Comparison of ENCODE assay signal across 8 mouse cellular contexts in genomic region chr2:103760421-103760820, GRCm38 (mm10). TPM values are rescaled to one million over a fixed set of nuclear protein-coding genes. Genes with fewer than 3 reads are reported as not detected.
DNase-seq lines count a peak whose midpoint lies in the region; ATAC-seq and TF ChIP-seq lines count a peak whose summit lies in the region.

No protein-coding gene starts in this region.

- peaks cover 18% of the 10 kb centered on the region for H3K4me1 ChIP-seq in lung, embryonic 15.5 days
- no peaks in the 10 kb centered on the region for H3K4me1 ChIP-seq in brown adipose tissue, adult 24 weeks (ENCODE audit: control insufficient read depth, insufficient read depth, insufficient read length, low read length)
- peaks cover 3% of the 10 kb centered on the region; the same call in 1 of the 2 replicates for H3K4me1 ChIP-seq in heart, postnatal 0 days (ENCODE audit: control insufficient read depth, insufficient read depth)
- H3K4me1 ChIP-seq in midbrain, embryonic 10.5 days = peaks cover 26% of the 10 kb centered on the region

- H3K27ac ChIP-seq in lung, embryonic 15.5 days = peak overlapping the region; percentile 69
- H3K27ac ChIP-seq in brown adipose tissue, adult 24 weeks (replicated peaks; ENCODE audit: low read depth, low read length) = no peak overlapping the region; the same call in 1 of the 2 replicates
- H3K27ac ChIP-seq in heart, postnatal 0 days (ENCODE audit: low read depth) = peak overlapping the region; percentile 83
- H3K27ac ChIP-seq in midbrain, embryonic 10.5 days (replicated peaks) = peak overlapping the region; percentile 83

- peak overlapping the region; percentile 67 for H3K9ac ChIP-seq in lung, embryonic 15.5 days
- H3K9ac ChIP-seq in heart, postnatal 0 days (replicated peaks; ENCODE audit: low read depth, low read length) = peak overlapping the region; percentile 68

- H3K36me3 ChIP-seq in lung, embryonic 15.5 days = peaks cover 15% of the 10 kb centered on the region
- peaks cover 9% of the 10 kb centered on the region; the same call in 1 of the 2 replicates for H3K36me3 ChIP-seq in heart, postnatal 0 days (replicated peaks; ENCODE audit: control insufficient read depth, insufficient read depth, low read length)
- H3K36me3 ChIP-seq in midbrain, embryonic 10.5 days = peaks cover 30% of the 10 kb centered on the region

- TF ChIP-seq EP300 in heart, postnatal 0 days (IDR thresholded peaks at IDR 0.05; ENCODE audit: low read depth) = no peak; the same call in 1 of the 2 replicates

- ATAC-seq in lung, embryonic 15.5 days (ENCODE audit: borderline replicate concordance, extremely low read depth, low FRiP score, low TSS enrichment) = no peak
- no peak for ATAC-seq in heart, postnatal 0 days (ENCODE audit: insufficient read depth, low read depth)

- no peak for DNase-seq in lung, postnatal 14 days
- no peak for DNase-seq in heart, postnatal 0 days (ENCODE audit: low spot score)
- peak; percentile 20 for DNase-seq in midbrain, embryonic 10.5 days (ENCODE audit: low spot score)
- no peak for DNase-seq in layer of hippocampus, adult 9-10 months (ENCODE audit: low spot score)
- DNase-seq in gastrocnemius, postnatal 4 days (ENCODE audit: low spot score in 2 of 2) = no peak
- no peak for DNase-seq in spleen, postnatal 4 days (ENCODE audit: low spot score in 2 of 2)

- no peaks in the 10 kb centered on the region for H3K9me3 ChIP-seq in lung, embryonic 15.5 days
- H3K9me3 ChIP-seq in heart, postnatal 0 days (replicated peaks; ENCODE audit: control insufficient read depth, low read length) = no peaks in the 10 kb centered on the region
- no peaks in the 10 kb centered on the region for H3K9me3 ChIP-seq in midbrain, embryonic 10.5 days (replicated peaks)

- no peak for TF ChIP-seq CTCF in heart, postnatal 0 days (IDR thresholded peaks at IDR 0.05; ENCODE audit: low read depth)

- H3K4me3 ChIP-seq in lung, embryonic 15.5 days = peak overlapping the region; percentile 90
- H3K4me3 ChIP-seq in brown adipose tissue, adult 24 weeks (ENCODE audit: insufficient read depth, low read depth, low read length) = peak overlapping the region; percentile 72
- peak overlapping the region; percentile 71 for H3K4me3 ChIP-seq in heart, postnatal 0 days (ENCODE audit: low read depth, low read length)
- H3K4me3 ChIP-seq in midbrain, embryonic 10.5 days = peak overlapping the region; percentile 83

- peak overlapping the region; percentile 82 for H3K4me2 ChIP-seq in lung, embryonic 15.5 days
- H3K4me2 ChIP-seq in heart, postnatal 0 days (ENCODE audit: low read depth, low read length) = peak overlapping the region; percentile 91

- no peaks in the 10 kb centered on the region for H3K27me3 ChIP-seq in lung, embryonic 15.5 days
- H3K27me3 ChIP-seq in heart, postnatal 0 days (ENCODE audit: control insufficient read depth, insufficient read depth, low read length) = no peaks in the 10 kb centered on the region
- no peaks in the 10 kb centered on the region for H3K27me3 ChIP-seq in midbrain, embryonic 10.5 days (ENCODE audit: low read depth, poor library complexity, severe bottlenecking)

- WGBS in lung, embryonic 15.5 days = under 1% methylated on average over 12 of the region's 12 CpGs
- under 1% methylated on average over 12 of the region's 12 CpGs for WGBS in heart, postnatal 0 days
- WGBS in midbrain, embryonic 10.5 days = under 1% methylated on average over 12 of the region's 12 CpGs

RNA-seq across cellular contexts. Expression of gene Nat10, which starts 0.6 kb away (rescaled TPM):
- 23.7 and 24.8 TPM in 2 replicates for polyA plus RNA-seq in lung, embryonic 15.5 days (2015; fragmentation: Nextera tagmentation; extraction: Ambion mirVana)
- polyA plus RNA-seq in brown adipose tissue, adult 24 weeks (2012; ENCODE audit: insufficient read depth, insufficient read length, missing spikeins) = 4.7 and 6.9 TPM in 2 replicates
- total RNA-seq in heart, postnatal 0 days (2014; rRNA removed; ENCODE audit: low replicate concordance) = 17.2 and 25.6 TPM in 2 replicates
- 6.9 and 7.8 TPM in 2 replicates for polyA plus RNA-seq in heart, postnatal 0 days (2015; fragmentation: Nextera tagmentation; extraction: Ambion mirVana)
- polyA plus RNA-seq in midbrain, embryonic 10.5 days (2016; fragmentation: Nextera tagmentation; extraction: Ambion mirVana) = 31.2 and 33.6 TPM in 2 replicates
- 10 to 100 TPM; 22.4 to 23.6 TPM for total RNA-seq in gastrocnemius, postnatal 4 days (2021)

RNA-seq across cellular contexts. Expression of gene Caprin1, which starts 37.0 kb away (rescaled TPM):
- 311 and 317 TPM in 2 replicates for polyA plus RNA-seq in lung, embryonic 15.5 days (2015; fragmentation: Nextera tagmentation; extraction: Ambion mirVana)
- polyA plus RNA-seq in brown adipose tissue, adult 24 weeks (2012; ENCODE audit: insufficient read depth, insufficient read length, missing spikeins) = 135 and 164 TPM in 2 replicates
- total RNA-seq in heart, postnatal 0 days (2014; rRNA removed; ENCODE audit: low replicate concordance) = 143 and 221 TPM in 2 replicates
- polyA plus RNA-seq in heart, postnatal 0 days (2015; fragmentation: Nextera tagmentation; extraction: Ambion mirVana) = 106 and 114 TPM in 2 replicates
- polyA plus RNA-seq in midbrain, embryonic 10.5 days (2016; fragmentation: Nextera tagmentation; extraction: Ambion mirVana) = 508 and 536 TPM in 2 replicates
- total RNA-seq in gastrocnemius, postnatal 4 days (2021) = 100 to 1,000 TPM; 248 to 285 TPM
